Comparison of ENCODE assay signal across 8 mouse cellular contexts in the genomic region with DNA sequence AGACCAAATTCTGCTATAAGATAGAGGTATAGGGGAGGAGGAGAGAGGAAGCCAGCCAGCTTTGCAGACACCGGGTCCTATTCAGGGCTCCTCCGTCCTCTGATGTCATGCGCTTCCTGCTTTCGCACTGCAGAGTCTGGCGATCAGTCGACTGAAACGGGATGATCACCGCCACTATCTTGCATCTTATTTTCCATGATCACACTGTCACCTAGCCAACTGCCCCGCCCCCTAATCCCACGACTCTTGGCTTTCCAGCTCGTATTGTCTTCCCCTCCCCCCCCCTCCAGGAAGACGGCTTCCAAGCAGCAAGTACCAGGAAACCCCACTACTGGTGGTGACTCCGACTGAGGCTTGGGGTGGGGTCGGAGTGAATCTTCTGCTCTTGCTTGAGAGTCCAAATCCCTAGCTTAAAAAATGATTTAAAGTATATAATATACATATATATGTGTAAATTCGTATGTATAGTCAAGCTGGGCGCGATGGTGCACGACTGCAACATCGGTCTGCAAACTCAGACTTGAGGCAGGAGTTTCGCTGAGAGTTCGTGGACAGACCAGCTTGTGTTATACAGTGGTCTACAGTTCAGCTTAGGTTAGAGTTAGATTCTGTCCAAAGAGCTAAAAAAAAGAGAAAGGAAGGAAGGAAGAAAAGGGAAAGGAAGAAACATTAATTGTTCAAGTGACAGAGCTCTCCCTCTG.
DNase-seq lines count a peak whose midpoint lies in the region; ATAC-seq lines count a peak whose summit lies in the region.

No protein-coding gene starts in this region.

- H3K27ac ChIP-seq in forebrain, embryonic 10.5 days: peak overlapping the region; percentile 61
- peak overlapping the region; percentile 88 for H3K27ac ChIP-seq in heart, embryonic 15.5 days
- H3K27ac ChIP-seq in neural tube, embryonic 13.5 days (replicated peaks): peak overlapping the region; percentile 90

- peak overlapping the region; percentile 58 for H3K4me3 ChIP-seq in forebrain, embryonic 10.5 days
- peak overlapping the region; percentile 54 for H3K4me3 ChIP-seq in heart, embryonic 15.5 days
- H3K4me3 ChIP-seq in neural tube, embryonic 13.5 days: peak overlapping the region; percentile 53

- H3K9ac ChIP-seq in heart, embryonic 15.5 days: peak overlapping the region; percentile 48
- H3K9ac ChIP-seq in neural tube, embryonic 13.5 days: peak overlapping the region; percentile 69

- 0 out of 2 replicates have a peak, but pooled peaks cover 3% of the 10 kb centered on the region for H3K9me3 ChIP-seq in forebrain, embryonic 10.5 days
- no peaks in the 10 kb centered on the region for H3K9me3 ChIP-seq in heart, embryonic 15.5 days (replicated peaks)
- no peaks in the 10 kb centered on the region for H3K9me3 ChIP-seq in neural tube, embryonic 13.5 days

- ATAC-seq in heart, embryonic 15.5 days (replicated peaks; ENCODE audit: insufficient number of reproducible peaks, insufficient read depth, low FRiP score, low read depth): peak; percentile 38
- ATAC-seq in neural tube, embryonic 13.5 days (ENCODE audit: low read depth): peak; percentile 60

- under 1% methylated on average over 21 of the region's 21 CpGs for WGBS in forebrain, embryonic 10.5 days
- under 1% methylated on average over 21 of the region's 21 CpGs for WGBS in heart, embryonic 15.5 days
- WGBS in neural tube, embryonic 13.5 days: 0% methylated on average over 21 of the region's 21 CpGs

- DNase-seq in CD8-positive naive resting alpha-beta T cell, adult 2 months (ENCODE audit: low read depth in 2 of 2, low spot score in 2 of 2): peak; percentile 77
- DNase-seq in brain, adult 2 months (ENCODE audit: low read depth, low spot score): peak; percentile 67
- peak; percentile 50 for DNase-seq in forebrain, embryonic 10.5 days (ENCODE audit: extremely low spot score, low spot score)
- peak; percentile 89 for DNase-seq in kidney, postnatal 10 days
- peak; percentile 83 to 89 for DNase-seq in lung, adult 18-20 months
- peak; percentile 62 to 77 for DNase-seq in thymus, adult 18-20 months

- no peaks in the 10 kb centered on the region for H3K36me3 ChIP-seq in forebrain, embryonic 10.5 days (replicated peaks)
- no peaks in the 10 kb centered on the region for H3K36me3 ChIP-seq in heart, embryonic 15.5 days
- H3K36me3 ChIP-seq in neural tube, embryonic 13.5 days: no peaks in the 10 kb centered on the region

- H3K4me2 ChIP-seq in heart, embryonic 15.5 days: peak overlapping the region; percentile 84
- H3K4me2 ChIP-seq in neural tube, embryonic 13.5 days: peak overlapping the region; percentile 82

- peaks cover 30% of the 10 kb centered on the region for H3K4me1 ChIP-seq in forebrain, embryonic 10.5 days
- peaks cover 17% of the 10 kb centered on the region for H3K4me1 ChIP-seq in heart, embryonic 15.5 days (replicated peaks)
- H3K4me1 ChIP-seq in neural tube, embryonic 13.5 days (replicated peaks): peaks cover 10% of the 10 kb centered on the region; the same call in 1 of the 2 replicates

- peaks cover 26% of the 10 kb centered on the region for H3K27me3 ChIP-seq in forebrain, embryonic 10.5 days (ENCODE audit: poor library complexity, severe bottlenecking)
- peaks cover 21% of the 10 kb centered on the region; the same call in 1 of the 2 replicates for H3K27me3 ChIP-seq in heart, embryonic 15.5 days
- peaks cover 5% of the 10 kb centered on the region for H3K27me3 ChIP-seq in neural tube, embryonic 13.5 days

Comparison
In these comparisons a context has a peak if more than half of its experiments do, and no peak if none do; other contexts are left out.
1. Peak in every context shown above with its lines: DNase-seq, ATAC-seq, H3K4me3 ChIP-seq and H3K27ac ChIP-seq.